Mouse (Mus musculus) limb, embryonic 14.5 days (tissue): Measurements from ENCODE around the gene Nr3c2. TPM values are rescaled to one million over a fixed set of nuclear protein-coding genes. Genes with fewer than 3 reads are reported as not detected.
A peak's percentile ranks its signal among the peaks of the same experiment; 100 is the strongest.

Experiments used
- ATAC-seq: fragments of 200-750 bp; cut with Nextera tagmentation; 2 replicates; pipeline ENCODE4 v1.8.0; 2017; ENCODE audit warnings: low read depth, moderate number of reproducible peaks, moderate TSS enrichment; ENCODE audit not compliant: low FRiP score
- DNase-seq: peaks from one replicate; pipeline ENCODE4 v3.0.0-alpha.2; 2015; ENCODE audit warnings: low spot score
- H3K27ac ChIP-seq: fragments of 300-500 bp; sonication (generic); replicated peaks from 2 replicates; pipeline ENCODE4 v1.5.1; 2014; ENCODE audit warnings: low read depth, mild to moderate bottlenecking, low read length, moderate library complexity, mixed read lengths
- H3K27me3 ChIP-seq: fragments of 300-500 bp; sonication (generic); 2 replicates; pipeline ENCODE4 v1.6.1; 2014; ENCODE audit warnings: low read length, mixed read lengths; ENCODE audit not compliant: control insufficient read depth, insufficient read depth
- H3K36me3 ChIP-seq: fragments of 300-500 bp; sonication (generic); 2 replicates; pipeline ENCODE4 v1.6.1; 2014; ENCODE audit warnings: mild to moderate bottlenecking, low read length, moderate library complexity, mixed read lengths; ENCODE audit not compliant: control insufficient read depth, insufficient read depth
- H3K4me1 ChIP-seq: fragments of 300-500 bp; sonication (generic); 2 replicates; pipeline ENCODE4 v1.6.1; 2014; ENCODE audit warnings: antibody characterized with exemption, low read length, mixed read lengths; ENCODE audit not compliant: control insufficient read depth, insufficient read depth
- H3K4me2 ChIP-seq: fragments of 300-500 bp; sonication (generic); replicated peaks from 2 replicates; pipeline ENCODE4 v1.6.1; 2014; ENCODE audit warnings: low read depth, mild to moderate bottlenecking, low read length, moderate library complexity; ENCODE audit not compliant: severe bottlenecking
- H3K4me3 ChIP-seq: fragments of 300-500 bp; sonication (generic); replicated peaks from 2 replicates; pipeline ENCODE4 v1.5.1; 2014; ENCODE audit warnings: low read length
- H3K9ac ChIP-seq: fragments of 300-500 bp; sonication (generic); 2 replicates; pipeline ENCODE4 v1.6.1; 2014; ENCODE audit warnings: mild to moderate bottlenecking, low read depth, low read length, moderate library complexity; ENCODE audit not compliant: severe bottlenecking
- H3K9me3 ChIP-seq: fragments of 300-500 bp; sonication (generic); 2 replicates; pipeline ENCODE4 v1.6.1; 2016; ENCODE audit warnings: low read length; ENCODE audit not compliant: control insufficient read depth
- POLR2A ChIP-seq: fragments of 200-500 bp; IDR thresholded peaks from 2 replicates; pipeline ENCODE4 v1.8.0; 2012; ENCODE audit warnings: inconsistent platforms, mild to moderate bottlenecking, moderate library complexity, borderline replicate concordance; ENCODE audit not compliant: insufficient read depth, insufficient read length; ENCODE audit errors: extremely low read depth
- WGBS: fragments of 180-500 bp; shearing (Covaris S2); extraction: QIAGEN DNeasy Blood & Tissue Kit; methylation state at CpG from one replicate; pipeline ENCODE4 v1.1.7; 2014; 5-methylcytosine and 5-hydroxymethylcytosine counted together
- polyA plus RNA-seq, 2 experiments: library from polyadenylated mRNA; depleted of rRNA in 1 of 2; stranded (reverse) in 1 of 2; unstranded in 1 of 2; fragments of >200 nt; fragmentation: Nextera tagmentation in 1 of 2; extraction: Ambion mirVana in 1 of 2; gene quantifications; 2 replicates each; pipeline versions ENCODE4 v1.2.1 to v1.2.3; 2012 to 2014

Nr3c2 gene
- polyA plus RNA-seq, 2 experiments, result 2.1 to 6.1 TPM

- H3K4me1 ChIP-seq, result 0 out of 2 replicates have a peak, but pooled peaks cover 3% of the 10 kb centered on the region
- no peaks in the 10 kb centered on the region for H3K27me3 ChIP-seq
- H3K27ac ChIP-seq, result no peak overlapping the region
- TF ChIP-seq POLR2A, result no peak
- WGBS, result 64% methylated on average over 12 of the region's 12 CpGs
- DNase-seq (peak; percentile 10), ATAC-seq (0 out of 2 replicates have a peak, but pooled peaks have one; percentile 26)
- no peak overlapping the region for H3K9ac ChIP-seq
- H3K4me2 ChIP-seq, result no peak overlapping the region
- no peaks in the 10 kb centered on the region for H3K9me3 ChIP-seq
- peaks cover 15% of the 10 kb centered on the region for H3K36me3 ChIP-seq
- no peak overlapping the region for H3K4me3 ChIP-seq
Measured at GRCm38 (mm10) chr8:77262216-77263009, 363.2 kb downstream of the Nr3c2 start.

- DNase-seq (no peak), ATAC-seq (no peak)
- WGBS, result 45% methylated on average over 1 of the region's 1 CpGs
- H3K9ac ChIP-seq, result no peak overlapping the region
- TF ChIP-seq POLR2A, result no peak
- no peaks in the 10 kb centered on the region for H3K9me3 ChIP-seq
- no peak overlapping the region for H3K27ac ChIP-seq
- no peak overlapping the region for H3K4me3 ChIP-seq
- peaks cover 5% of the 10 kb centered on the region; the same call in 1 of the 2 replicates for H3K4me1 ChIP-seq
- H3K36me3 ChIP-seq, result 0 out of 2 replicates have a peak, but pooled peaks cover 4% of the 10 kb centered on the region
- no peak overlapping the region for H3K4me2 ChIP-seq
- H3K27me3 ChIP-seq, result no peaks in the 10 kb centered on the region
Measured at GRCm38 (mm10) chr8:77267941-77268405, 368.7 kb downstream of the Nr3c2 start.

- DNase-seq (no peak), ATAC-seq (no peak)
- Histone ChIP-seq H3K9me3 (no peaks in the 10 kb centered on the region), H3K36me3 (0 out of 2 replicates have a peak, but pooled peaks cover 11% of the 10 kb centered on the region), H3K27me3 (no peaks in the 10 kb centered on the region), H3K4me2 (no peak overlapping the region), H3K9ac (no peak overlapping the region), H3K4me1 (peaks cover 5% of the 10 kb centered on the region; the same call in 1 of the 2 replicates), H3K27ac (no peak overlapping the region), H3K4me3 (no peak overlapping the region)
- no peak for TF ChIP-seq POLR2A
- WGBS, result 87% methylated on average over 6 of the region's 6 CpGs
Measured at GRCm38 (mm10) chr8:77272136-77272535, 372.9 kb downstream of the Nr3c2 start.

GRCm38 (mm10) chr8:77275571-77275970 lies 376.3 kb downstream of the Nr3c2 start:
- Histone ChIP-seq H3K36me3 (0 out of 2 replicates have a peak, but pooled peaks cover 8% of the 10 kb centered on the region), H3K4me3 (no peak overlapping the region), H3K4me1 (0 out of 2 replicates have a peak, but pooled peaks cover 4% of the 10 kb centered on the region), H3K9ac (no peak overlapping the region), H3K9me3 (no peaks in the 10 kb centered on the region), H3K27me3 (no peaks in the 10 kb centered on the region), H3K4me2 (no peak overlapping the region), H3K27ac (no peak overlapping the region)
- TF ChIP-seq POLR2A, result no peak
- DNase-seq (no peak), ATAC-seq (no peak)
- WGBS, result 91% methylated on average over 5 of the region's 5 CpGs

GRCm38 (mm10) chr8:77276827-77277226 lies 377.6 kb downstream of the Nr3c2 start:
- no peak for ATAC-seq
- no peak for DNase-seq
- no peak overlapping the region for H3K4me2 ChIP-seq
- no peak overlapping the region for H3K9ac ChIP-seq
- no peaks in the 10 kb centered on the region for H3K27me3 ChIP-seq
- H3K27ac ChIP-seq, result no peak overlapping the region
- no peak for TF ChIP-seq POLR2A
- H3K4me3 ChIP-seq, result no peak overlapping the region
- H3K36me3 ChIP-seq, result 0 out of 2 replicates have a peak, but pooled peaks cover 7% of the 10 kb centered on the region
- 83% methylated on average over 10 of the region's 10 CpGs for WGBS
- no peaks in the 10 kb centered on the region for H3K9me3 ChIP-seq
- 0 out of 2 replicates have a peak, but pooled peaks cover 4% of the 10 kb centered on the region for H3K4me1 ChIP-seq
